Mouse (Mus musculus) heart, adult 2 months (tissue): ENCODE results near the gene Cacna1c. TPM values are rescaled to one million over a fixed set of nuclear protein-coding genes. Genes with fewer than 3 reads are reported as not detected.

Experiments
- DNase-seq, 2 experiments: peaks; one replicate each; pipeline ENCODE4 v3.0.0; 2021
- H3K27ac ChIP-seq: fragments of 200-600 bp; 2 replicates; pipeline ENCODE4 v1.8.1; 2022
- H3K27me3 ChIP-seq: fragments of 200-500 bp; 2 replicates; pipeline ENCODE4 v1.6.1; 2012; ENCODE audit warnings: mild to moderate bottlenecking, low read length, inconsistent platforms, mixed read lengths; ENCODE audit not compliant: control insufficient read depth, insufficient read depth
- H3K36me3 ChIP-seq: fragments of 200-500 bp; 2 replicates; pipeline ENCODE4 v1.6.1; 2012; ENCODE audit warnings: low read length, inconsistent platforms; ENCODE audit not compliant: control insufficient read depth, insufficient read depth
- H3K4me1 ChIP-seq: fragments of 200-500 bp; 2 replicates; pipeline ENCODE4 v1.6.1; 2011; ENCODE audit warnings: low read length; ENCODE audit not compliant: control insufficient read depth, insufficient read depth
- H3K4me3 ChIP-seq: fragments of 200-600 bp; 2 replicates; pipeline ENCODE4 v1.8.1; 2022
- H3K79me2 ChIP-seq: fragments of 200-500 bp; replicated peaks from 2 replicates; pipeline ENCODE4 v1.6.1; 2012; ENCODE audit warnings: mild to moderate bottlenecking, inconsistent platforms, low read length, moderate library complexity, mixed read lengths; ENCODE audit not compliant: control insufficient read depth, insufficient read depth
- H3K9ac ChIP-seq: fragments of 200-500 bp; 2 replicates; pipeline ENCODE4 v1.6.1; 2012; ENCODE audit warnings: low read depth, mild to moderate bottlenecking, control low read depth, inconsistent platforms, low read length, mixed read lengths
- CTCF ChIP-seq: fragments of 200-600 bp; IDR thresholded peaks from 2 replicates; pipeline ENCODE4 v1.8.1; 2022; ENCODE audit warnings: antibody characterized with exemption, mild to moderate bottlenecking, moderate library complexity
- EP300 ChIP-seq: fragments of 200-500 bp; IDR thresholded peaks from 2 replicates; pipeline ENCODE4 v1.6.1; 2011; ENCODE audit warnings: low read depth, low read length, control low read depth; ENCODE audit not compliant: insufficient read depth
- POLR2A ChIP-seq: fragments of 200-500 bp; IDR thresholded peaks from 2 replicates; pipeline ENCODE4 v1.6.1; 2011; ENCODE audit warnings: mild to moderate bottlenecking, low read depth, low read length, control low read depth; ENCODE audit not compliant: insufficient read depth
- WGBS: fragments of 180-500 bp; shearing (Covaris S2); methylation state at CpG from one replicate; pipeline ENCODE4 v1.1.7; 2018; 5-methylcytosine and 5-hydroxymethylcytosine counted together
- intact Hi-C: fragments of 180-260 bp; cut with DNase I; formaldehyde crosslinking; loops from one replicate; pipeline ENCODE4 v1.15.1; 2025
- polyA plus RNA-seq: library from polyadenylated mRNA; depleted of rRNA; stranded (reverse); fragments of >200 nt; gene quantifications from 2 replicates; pipeline ENCODE4 v1.2.3, GENCODE M21; 2012
- total RNA-seq, 2 experiments: library from RNA; stranded (reverse); gene quantifications; 2 replicates each; pipeline ENCODE4 v1.2.3; 2021

Cacna1c gene
- total and polyA plus RNA-seq, 3 experiments, result 56.8 to 228 (median 194) TPM

GRCm38 (mm10) chr6:118816253-118816652 lies 380.0 kb downstream of the Cacna1c start:
- DNase-seq, result no peak
- Histone ChIP-seq H3K27ac (no peak overlapping the region), H3K36me3 (no peaks in the 10 kb centered on the region), H3K4me1 (peaks cover 14% of the 10 kb centered on the region), H3K4me3 (no peak overlapping the region), H3K27me3 (no peaks in the 10 kb centered on the region), H3K79me2 (no peaks in the 10 kb centered on the region; the same call in 1 of the 2 replicates), H3K9ac (no peak overlapping the region)
- intact Hi-C loops, result no loop called here
- TF ChIP-seq POLR2A (no peak), CTCF (no peak), EP300 (no peak)
- 94% methylated on average over 6 of the region's 6 CpGs for WGBS

- no peaks in the 10 kb centered on the region for H3K4me1 ChIP-seq
- H3K36me3 ChIP-seq, result no peaks in the 10 kb centered on the region
- DNase-seq, result no peak
- no peak overlapping the region for H3K9ac ChIP-seq
- H3K27ac ChIP-seq, result no peak overlapping the region
- WGBS, result 46% methylated on average over 3 of the region's 3 CpGs
- TF ChIP-seq EP300, result no peak
- TF ChIP-seq CTCF, result no peak
- no peak for TF ChIP-seq POLR2A
- no peaks in the 10 kb centered on the region; the same call in 1 of the 2 replicates for H3K79me2 ChIP-seq
- no peaks in the 10 kb centered on the region for H3K27me3 ChIP-seq
- intact Hi-C loops, result no loop called here
- H3K4me3 ChIP-seq, result no peak overlapping the region
These were observed 383.7 kb downstream of the Cacna1c start for GRCm38 (mm10) chr6:118812556-118812955.

GRCm38 (mm10) chr6:118812007-118812406 lies 384.2 kb downstream of the Cacna1c start:
- Histone ChIP-seq H3K36me3 (no peaks in the 10 kb centered on the region), H3K4me1 (no peaks in the 10 kb centered on the region), H3K79me2 (no peaks in the 10 kb centered on the region; the same call in 1 of the 2 replicates), H3K27me3 (no peaks in the 10 kb centered on the region), H3K4me3 (no peak overlapping the region), H3K27ac (no peak overlapping the region), H3K9ac (no peak overlapping the region)
- no peak for DNase-seq
- intact Hi-C loops, result no loop called here
- no peak for TF ChIP-seq CTCF
- no peak for TF ChIP-seq POLR2A
- TF ChIP-seq EP300, result no peak
- 81% methylated on average over 4 of the region's 4 CpGs for WGBS

- WGBS, result 23% methylated on average over 1 of the region's 1 CpGs
- H3K4me3 ChIP-seq, result no peak overlapping the region
- no peak overlapping the region for H3K9ac ChIP-seq
- H3K27ac ChIP-seq, result no peak overlapping the region
- DNase-seq, result no peak
- no peaks in the 10 kb centered on the region for H3K27me3 ChIP-seq
- no peaks in the 10 kb centered on the region; the same call in 1 of the 2 replicates for H3K4me1 ChIP-seq
- TF ChIP-seq EP300 (no peak), POLR2A (no peak), CTCF (no peak)
- no peaks in the 10 kb centered on the region; the same call in 1 of the 2 replicates for H3K79me2 ChIP-seq
- intact Hi-C loops, result no loop called here
- no peaks in the 10 kb centered on the region for H3K36me3 ChIP-seq
These were observed 385.4 kb downstream of the Cacna1c start for GRCm38 (mm10) chr6:118810834-118811233.

GRCm38 (mm10) chr6:118805139-118805538 lies 391.1 kb downstream of the Cacna1c start:
- Histone ChIP-seq H3K36me3 (no peaks in the 10 kb centered on the region), H3K79me2 (no peaks in the 10 kb centered on the region), H3K27me3 (no peaks in the 10 kb centered on the region), H3K4me3 (no peak overlapping the region), H3K27ac (peak overlapping the region; percentile 31; the same call in 1 of the 2 replicates), H3K4me1 (peaks cover 10% of the 10 kb centered on the region; the same call in 1 of the 2 replicates), H3K9ac (no peak overlapping the region)
- WGBS, result 59% methylated on average over 4 of the region's 4 CpGs
- no peak for TF ChIP-seq CTCF
- no peak for TF ChIP-seq POLR2A
- TF ChIP-seq EP300, result no peak
- DNase-seq, result no peak
- intact Hi-C loops, result no loop called here

- Histone ChIP-seq H3K36me3 (peaks cover 1% of the 10 kb centered on the region; the same call in 1 of the 2 replicates), H3K9ac (no peak overlapping the region), H3K27me3 (no peaks in the 10 kb centered on the region), H3K4me3 (no peak overlapping the region), H3K79me2 (no peaks in the 10 kb centered on the region; the same call in 1 of the 2 replicates), H3K27ac (no peak overlapping the region), H3K4me1 (peaks cover 10% of the 10 kb centered on the region; the same call in 1 of the 2 replicates)
- no peak for DNase-seq
- TF ChIP-seq CTCF, result no peak
- TF ChIP-seq POLR2A, result no peak
- no peak for TF ChIP-seq EP300
- intact Hi-C loops, result no loop called here
- 20% methylated on average over 11 of the region's 11 CpGs for WGBS
These were observed 393.9 kb downstream of the Cacna1c start for GRCm38 (mm10) chr6:118802286-118802685.
